Mouse (Mus musculus) lung, adult 2 months (tissue): ENCODE results near the gene 1700028K03Rik.

Experiments
- CTCF ChIP-seq: fragments of 200-500 bp; IDR thresholded peaks from 2 replicates; pipeline ENCODE4 v1.5.1; 2011; ENCODE audit warnings: mild to moderate bottlenecking, low read length, control low read depth; ENCODE audit not compliant: insufficient read depth
- POLR2A ChIP-seq: fragments of 200-500 bp; IDR thresholded peaks from 2 replicates; pipeline ENCODE4 v1.6.1; 2011; ENCODE audit warnings: low read depth, mild to moderate bottlenecking, control low read depth, low read length, borderline replicate concordance; ENCODE audit errors: extremely low read depth

DNA sequence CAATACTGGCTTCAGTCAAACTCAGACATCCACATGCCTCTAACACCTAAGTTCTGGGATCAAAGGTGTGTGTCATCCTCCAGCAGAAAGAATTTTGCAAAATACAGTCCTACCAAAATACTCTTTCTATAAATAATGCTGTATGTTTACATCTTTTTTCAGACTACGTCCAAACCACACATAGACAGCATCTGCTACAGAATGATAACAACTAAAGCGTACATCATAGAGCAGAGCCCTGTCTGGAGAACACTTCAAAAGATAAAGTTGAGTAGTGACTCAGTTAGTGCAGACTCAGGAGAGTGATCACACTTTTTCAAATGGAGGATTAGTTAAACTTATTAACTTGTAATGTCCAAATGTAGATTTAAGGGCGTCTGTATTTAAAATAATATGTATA is 13.4 kb downstream of the 1700028K03Rik start:
- TF ChIP-seq CTCF (no peak), POLR2A (no peak)
